Mouse (Mus musculus): ENCODE results near the gene Olfr809.

The Olfr809 gene

DNA sequence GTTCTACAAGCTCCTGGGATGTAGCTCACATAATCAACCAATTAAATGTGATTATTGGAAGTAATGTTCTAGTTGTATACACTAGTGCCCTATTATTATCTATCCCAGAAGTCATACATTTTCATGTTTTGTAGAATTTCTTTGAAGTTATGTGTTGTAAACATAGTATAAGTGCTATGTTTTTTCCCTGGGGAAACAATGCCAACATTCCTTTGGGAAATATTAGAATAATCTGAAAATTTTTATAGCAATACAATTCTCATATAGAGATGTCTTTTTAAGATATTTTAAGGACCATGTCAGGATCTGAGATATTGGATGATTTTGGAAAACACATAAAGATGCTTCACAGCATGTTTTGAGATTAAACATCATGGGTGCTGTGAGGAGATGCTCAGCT, at the start of gene Olfr809:
Olfr809 (plus strand) TSS at position 301 of the 400 bp plus-strand sequence.
- DNase-seq (ENCODE audit: low read depth, low spot score), result no peak

DNA sequence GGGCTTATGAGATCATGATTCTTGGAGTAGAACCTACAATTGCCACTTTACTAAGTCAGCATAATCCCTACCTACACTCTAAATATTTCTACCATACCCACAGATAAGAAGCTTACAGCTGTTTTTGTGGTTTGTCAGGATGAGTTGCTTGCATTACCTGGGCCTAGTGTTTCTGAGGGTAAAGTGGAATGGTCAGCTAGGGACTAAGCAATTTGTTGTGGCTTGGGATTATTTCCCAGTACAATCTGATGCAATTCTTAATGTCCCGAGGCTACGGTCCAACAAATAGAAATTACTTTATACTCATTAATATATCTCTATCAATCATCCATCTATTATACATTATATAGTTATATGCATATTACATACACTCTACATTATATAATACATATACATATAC, 45.2 kb upstream of the Olfr809 start, which contains the start of gene Olfr805:
Olfr805 (minus strand) TSS at position 101 of the 400 bp plus-strand sequence.
- DNase-seq (ENCODE audit: low read depth, low spot score), result no peak

DNA sequence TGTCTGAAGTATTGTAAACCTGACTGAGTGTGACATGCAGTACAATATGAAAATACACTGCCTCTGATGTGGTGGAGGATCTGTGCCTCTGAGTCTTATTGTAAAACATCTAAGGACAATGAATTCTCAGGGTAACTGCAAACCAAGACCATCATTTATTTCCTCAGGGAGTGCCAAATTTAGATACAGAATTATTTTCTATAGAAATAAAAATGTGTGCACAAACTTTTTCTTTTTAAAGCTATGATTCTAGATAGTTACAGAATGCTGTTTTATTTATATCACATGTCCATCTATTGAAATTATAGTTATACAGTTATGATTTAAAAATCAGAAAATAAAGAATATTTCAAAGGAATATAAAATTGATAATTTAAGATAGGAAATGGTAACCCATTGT, 32.6 kb upstream of the Olfr809 start, which contains the start of gene Olfr806:
Olfr806 (minus strand) TSS at position 101 of the 400 bp plus-strand sequence.
- no peak for DNase-seq (ENCODE audit: low read depth, low spot score)

DNA sequence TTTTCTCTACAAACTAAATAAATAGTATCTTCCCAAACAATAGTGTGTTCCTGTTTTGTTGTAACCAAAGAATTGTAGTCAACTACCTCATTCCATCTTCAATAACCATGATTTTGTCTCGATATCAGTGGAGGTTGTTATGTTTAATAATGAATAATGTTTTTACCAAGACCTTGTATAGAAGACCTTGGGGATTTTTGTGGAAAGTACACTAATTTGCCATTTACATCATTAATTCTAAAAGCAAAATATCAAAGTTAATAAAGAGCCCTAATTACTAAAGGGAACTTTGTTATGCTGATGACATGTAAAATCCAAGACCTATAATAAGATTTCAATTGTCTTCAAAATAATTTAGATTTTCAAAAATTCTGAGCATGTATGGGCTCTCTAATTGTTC, 16.7 kb upstream of the Olfr809 start, which contains the start of gene Olfr807:
Olfr807 (minus strand) TSS at position 101 of the 400 bp plus-strand sequence.
- no peak for DNase-seq (ENCODE audit: low read depth, low spot score)

DNA sequence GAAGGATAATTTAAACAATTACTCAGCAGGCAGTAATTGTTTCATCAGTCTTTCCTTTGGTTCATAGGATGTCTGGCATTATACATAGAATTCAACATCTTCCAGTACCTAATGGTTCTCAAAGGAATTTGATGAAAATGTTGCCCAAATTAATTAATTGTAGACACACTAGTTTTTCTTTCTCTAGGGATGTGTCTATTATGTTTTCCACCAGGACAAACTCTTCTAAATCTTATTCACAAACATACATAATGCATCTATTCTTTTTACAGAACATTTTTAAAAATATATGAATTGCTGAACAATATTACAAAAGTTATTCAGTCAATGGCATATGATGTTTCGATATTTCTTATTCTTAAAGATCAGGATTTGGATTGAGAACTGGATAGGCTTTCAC, 9.3 kb upstream of the Olfr809 start, which contains the start of gene Olfr808:
Olfr808 (plus strand) TSS at position 301 of the 400 bp plus-strand sequence.
- no peak for DNase-seq (ENCODE audit: low read depth, low spot score)

DNA sequence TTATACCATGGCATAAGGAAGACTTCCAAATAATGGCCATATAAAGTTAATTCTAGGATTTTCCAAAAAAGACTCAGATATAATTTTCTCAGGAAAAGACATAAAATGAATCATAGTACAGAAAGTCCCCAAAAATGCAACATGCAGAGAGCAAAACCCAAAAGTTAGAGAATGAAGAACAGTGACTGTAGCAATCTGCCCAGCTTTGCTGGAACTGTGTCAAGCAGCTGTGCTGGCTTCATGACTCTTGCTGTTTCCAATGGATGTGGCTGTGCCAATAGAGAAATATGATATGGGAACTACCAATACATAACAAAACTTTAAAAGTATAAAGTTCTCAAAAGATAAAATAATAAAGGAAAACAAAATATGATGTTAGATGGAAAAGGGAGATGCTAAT, 3.7 kb downstream of the Olfr809 start:
- no peak for DNase-seq (ENCODE audit: low read depth, low spot score)

DNA sequence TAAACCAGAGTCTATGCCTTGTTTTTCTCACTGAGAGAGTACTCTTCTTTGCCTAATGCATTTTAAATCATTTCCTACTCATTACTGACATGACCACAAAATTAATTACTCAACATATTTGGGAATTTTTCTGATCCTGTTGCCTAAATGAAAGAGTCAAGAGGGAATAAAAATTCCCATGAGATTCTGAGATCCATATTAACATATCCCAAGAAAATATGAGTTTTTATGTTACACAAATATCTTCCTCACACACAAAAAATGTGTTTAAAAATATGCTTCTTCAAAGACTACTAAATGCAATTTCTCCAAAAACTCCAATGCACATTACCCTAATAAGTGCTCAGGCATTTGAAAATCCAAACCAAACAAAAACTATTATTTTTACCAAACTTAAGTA, 20.4 kb downstream of the Olfr809 start, which contains the start of gene Olfr810:
Olfr810 (minus strand) TSS at position 101 of the 400 bp plus-strand sequence.
- no peak for DNase-seq (ENCODE audit: low read depth, low spot score)

DNA sequence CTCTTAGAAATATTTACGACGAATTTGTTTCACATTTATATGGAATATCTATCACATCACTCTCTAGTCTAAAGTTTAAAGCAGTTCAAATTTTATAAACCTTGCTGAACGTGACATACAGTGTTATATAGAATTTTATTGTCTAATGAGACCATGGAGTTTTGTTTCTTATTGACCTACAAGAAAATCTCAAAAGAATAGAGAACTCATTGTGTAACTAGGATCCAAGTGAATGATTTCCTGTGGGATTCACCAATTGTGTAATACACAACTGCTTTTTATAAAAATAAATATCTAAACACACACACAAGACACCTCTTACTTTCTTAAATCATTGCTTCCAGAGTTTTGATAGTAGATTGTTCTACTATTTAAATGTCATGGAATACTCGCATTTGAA, 29.9 kb downstream of the Olfr809 start, which contains the start of gene Olfr811:
Olfr811 (minus strand) TSS at position 101 of the 400 bp plus-strand sequence.
- DNase-seq (ENCODE audit: low read depth, low spot score), result no peak

All from ZHBTc4 (cell line).